Mouse (Mus musculus) neural tube, embryonic 11.5 days (tissue): Measurements from ENCODE around the gene Cdc42bpa. TPM values are rescaled to one million over a fixed set of nuclear protein-coding genes. Genes with fewer than 3 reads are reported as not detected.

Experiments
- ATAC-seq: fragments of 200-750 bp; cut with Nextera tagmentation; 2 replicates; pipeline ENCODE4 v1.8.0; 2017; ENCODE audit warnings: moderate number of reproducible peaks, mild to moderate bottlenecking, moderate TSS enrichment, moderate library complexity; ENCODE audit not compliant: insufficient read depth, low FRiP score, low TSS enrichment
- DNase-seq: peaks from one replicate; pipeline ENCODE4 v3.0.0-alpha.2; 2015; ENCODE audit warnings: low spot score
- H3K27ac ChIP-seq: fragments of 300-500 bp; sonication (generic); 2 replicates; pipeline ENCODE4 v1.5.1; 2014; ENCODE audit warnings: low read depth, mild to moderate bottlenecking, low read length
- H3K27me3 ChIP-seq: fragments of 300-500 bp; sonication (generic); 2 replicates; pipeline ENCODE4 v1.6.1; 2014; ENCODE audit warnings: mild to moderate bottlenecking, low read length, mixed read lengths; ENCODE audit not compliant: control insufficient read depth, insufficient read depth
- H3K36me3 ChIP-seq: fragments of 300-500 bp; sonication (generic); 2 replicates; pipeline ENCODE4 v1.6.1; 2014; ENCODE audit warnings: mild to moderate bottlenecking, low read length, moderate library complexity, mixed read lengths; ENCODE audit not compliant: control insufficient read depth, insufficient read depth
- H3K4me1 ChIP-seq: fragments of 300-500 bp; sonication (generic); 2 replicates; pipeline ENCODE4 v1.6.1; 2014; ENCODE audit warnings: low read length, mixed read lengths; ENCODE audit not compliant: control insufficient read depth, insufficient read depth
- H3K4me2 ChIP-seq: fragments of 300-500 bp; sonication (generic); 2 replicates; pipeline ENCODE4 v1.6.1; 2014; ENCODE audit warnings: low read depth, mild to moderate bottlenecking, moderate library complexity
- H3K4me3 ChIP-seq: fragments of 300-500 bp; sonication (generic); 2 replicates; pipeline ENCODE4 v1.5.1; 2014; ENCODE audit warnings: low read depth, low read length
- H3K9ac ChIP-seq: fragments of 300-500 bp; sonication (generic); 2 replicates; pipeline ENCODE4 v1.6.1; 2014; ENCODE audit warnings: mild to moderate bottlenecking, low read length
- H3K9me3 ChIP-seq: fragments of 300-500 bp; sonication (generic); 2 replicates; pipeline ENCODE4 v1.6.1; 2016; ENCODE audit warnings: low read length; ENCODE audit not compliant: control insufficient read depth
- WGBS: fragments of 180-500 bp; shearing (Covaris S2); extraction: QIAGEN DNeasy Blood & Tissue Kit; methylation state at CpG from one replicate; pipeline ENCODE4 v1.1.7; 2014; 5-methylcytosine and 5-hydroxymethylcytosine counted together
- polyA plus RNA-seq: library from polyadenylated mRNA; unstranded; fragments of >200 nt; fragmentation: Nextera tagmentation; extraction: Ambion mirVana; gene quantifications from 2 replicates; pipeline ENCODE4 v1.2.1, GENCODE M21; 2014

The Cdc42bpa gene
- polyA plus RNA-seq, 1 experiment from 2014 or later = 15.5 TPM

DNA sequence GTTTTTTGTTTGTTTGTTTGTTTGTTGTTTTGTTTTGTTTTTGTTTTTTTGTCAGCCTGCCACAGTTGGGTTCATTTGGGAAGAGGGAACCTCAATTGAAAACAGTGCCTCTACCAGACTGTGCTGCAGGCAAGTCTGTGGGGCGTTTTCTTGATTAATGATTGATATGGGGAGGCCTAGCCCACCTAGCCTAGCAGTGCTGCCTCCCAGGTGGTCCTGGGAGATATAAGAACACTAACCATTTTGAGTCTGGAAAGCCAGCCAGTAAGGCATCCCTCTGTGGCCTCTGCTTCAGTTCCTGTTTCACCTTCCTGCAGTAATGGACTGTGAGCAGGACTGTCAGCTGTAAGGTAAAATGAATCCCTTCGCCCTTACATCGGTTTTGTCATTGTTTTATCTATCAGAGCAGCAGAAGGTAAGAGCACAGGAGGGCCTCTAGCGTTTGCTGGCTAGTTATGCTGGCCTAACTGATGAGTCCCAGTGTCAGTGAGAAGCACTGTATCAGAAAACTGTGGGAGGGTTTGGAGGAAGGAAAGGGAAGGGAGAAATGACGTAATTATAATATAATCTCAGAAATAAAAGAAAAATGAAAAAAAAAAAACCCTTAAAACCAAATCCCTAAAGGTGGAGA lies 15.5 kb downstream of the Cdc42bpa start:
- no peak for ATAC-seq
- Histone ChIP-seq H3K9ac (no peak overlapping the region), H3K4me3 (no peak overlapping the region), H3K27ac (no peak overlapping the region), H3K9me3 (no peaks in the 10 kb centered on the region), H3K4me2 (no peak overlapping the region), H3K36me3 (no peaks in the 10 kb centered on the region), H3K27me3 (no peaks in the 10 kb centered on the region), H3K4me1 (no peaks in the 10 kb centered on the region)
- 80% methylated on average over 5 of the region's 5 CpGs for WGBS
- no peak for DNase-seq

DNA sequence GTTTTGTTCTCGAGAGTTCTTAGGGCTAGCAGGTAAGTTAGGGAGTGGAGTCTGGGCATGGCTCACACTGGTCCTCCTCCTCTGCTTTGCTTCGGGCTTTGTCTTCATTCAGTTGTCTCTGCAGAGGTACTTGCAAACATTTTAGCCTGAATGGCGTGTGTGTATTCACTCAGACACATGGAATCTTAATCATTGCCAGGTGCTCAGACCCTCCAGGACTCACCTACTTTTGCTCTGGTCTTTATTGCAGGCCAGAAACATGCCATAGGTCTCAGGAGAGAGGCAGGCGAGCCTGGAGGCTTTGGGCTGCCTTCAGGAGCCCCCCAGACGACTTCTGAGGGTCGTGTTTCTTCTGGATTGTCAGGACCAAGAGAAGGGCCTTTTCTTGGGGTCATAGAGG lies 17.2 kb downstream of the Cdc42bpa start:
- 64% methylated on average over 6 of the region's 6 CpGs for WGBS
- no peaks in the 10 kb centered on the region for H3K9me3 ChIP-seq
- no peak overlapping the region for H3K27ac ChIP-seq
- H3K9ac ChIP-seq = no peak overlapping the region
- no peak for DNase-seq
- no peak overlapping the region for H3K4me3 ChIP-seq
- H3K36me3 ChIP-seq = no peaks in the 10 kb centered on the region
- H3K27me3 ChIP-seq = no peaks in the 10 kb centered on the region
- H3K4me2 ChIP-seq = no peak overlapping the region
- no peaks in the 10 kb centered on the region for H3K4me1 ChIP-seq
- no peak for ATAC-seq

DNA sequence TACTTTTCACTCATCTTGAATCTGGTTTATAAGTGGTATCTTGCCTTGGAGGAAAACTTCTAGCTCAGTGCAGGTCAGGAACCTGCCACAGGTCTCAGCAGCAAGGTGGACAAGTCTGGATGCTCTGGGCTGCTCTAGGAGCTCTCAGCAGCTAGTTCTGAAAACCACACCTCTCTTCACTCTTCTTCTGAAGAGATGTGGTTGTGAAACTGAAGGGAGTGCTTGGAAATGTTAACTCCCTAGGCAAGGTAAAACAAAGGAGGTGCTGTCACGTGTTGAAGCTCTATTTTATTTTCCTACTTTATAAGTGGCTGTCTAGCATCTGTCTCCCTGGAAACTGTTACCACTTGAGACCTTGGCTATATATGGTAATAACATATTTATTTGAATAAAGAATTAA lies 18.5 kb downstream of the Cdc42bpa start:
- Histone ChIP-seq H3K36me3 (no peaks in the 10 kb centered on the region), H3K9ac (no peak overlapping the region), H3K9me3 (no peaks in the 10 kb centered on the region), H3K4me2 (no peak overlapping the region), H3K27me3 (no peaks in the 10 kb centered on the region), H3K27ac (no peak overlapping the region), H3K4me3 (no peak overlapping the region), H3K4me1 (no peaks in the 10 kb centered on the region)
- DNase-seq (no peak), ATAC-seq (no peak)
- 69% methylated on average over 1 of the region's 1 CpGs for WGBS

DNA sequence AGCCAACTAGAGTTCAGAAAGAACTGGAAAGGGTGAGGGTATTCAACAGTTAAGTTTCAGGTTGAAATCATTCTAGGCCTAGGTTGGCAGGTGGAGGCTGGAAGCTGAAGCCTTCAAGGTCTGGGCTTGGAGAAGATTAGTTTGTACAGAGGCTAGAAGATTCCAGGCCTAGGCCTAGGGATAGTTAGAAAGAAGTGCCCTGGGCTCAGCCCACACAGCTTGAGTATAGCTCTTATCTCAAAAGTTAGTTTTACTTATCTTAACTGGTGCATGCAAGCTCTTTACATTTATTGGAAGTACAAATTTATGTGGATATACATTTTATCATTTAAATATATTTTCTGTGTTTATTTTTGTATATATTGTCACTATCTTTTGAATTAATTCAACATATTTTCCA lies 21.4 kb downstream of the Cdc42bpa start:
- Histone ChIP-seq H3K9me3 (no peaks in the 10 kb centered on the region), H3K4me1 (no peaks in the 10 kb centered on the region), H3K9ac (no peak overlapping the region), H3K4me3 (no peak overlapping the region), H3K27me3 (no peaks in the 10 kb centered on the region), H3K4me2 (no peak overlapping the region), H3K27ac (no peak overlapping the region), H3K36me3 (no peaks in the 10 kb centered on the region)
- no peak for DNase-seq
- ATAC-seq = no peak

DNA sequence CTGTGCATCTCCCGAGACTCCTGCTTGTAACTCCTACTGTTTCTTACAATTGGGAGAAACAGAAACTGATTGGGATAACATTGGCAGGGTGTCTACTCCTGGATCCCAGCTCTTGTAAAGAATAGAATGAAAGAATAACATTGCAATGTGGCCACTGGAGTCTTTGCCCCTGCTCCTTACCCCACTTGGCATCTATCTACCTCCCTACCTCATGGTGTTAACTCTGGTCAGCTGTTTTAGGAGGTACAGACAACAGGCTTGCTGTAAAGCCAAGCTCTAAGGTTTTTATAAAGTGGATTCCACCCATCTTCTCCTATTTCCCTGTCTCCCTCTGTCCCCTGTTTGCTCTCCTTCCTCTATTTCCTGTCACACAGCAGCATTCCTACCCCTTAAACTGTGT lies 21.9 kb downstream of the Cdc42bpa start:
- Histone ChIP-seq H3K9ac (no peak overlapping the region), H3K4me2 (no peak overlapping the region), H3K27ac (no peak overlapping the region), H3K9me3 (no peaks in the 10 kb centered on the region), H3K27me3 (no peaks in the 10 kb centered on the region), H3K36me3 (no peaks in the 10 kb centered on the region), H3K4me1 (no peaks in the 10 kb centered on the region), H3K4me3 (no peak overlapping the region)
- DNase-seq (no peak), ATAC-seq (no peak)
- WGBS = 88% methylated on average over 1 of the region's 1 CpGs

DNA sequence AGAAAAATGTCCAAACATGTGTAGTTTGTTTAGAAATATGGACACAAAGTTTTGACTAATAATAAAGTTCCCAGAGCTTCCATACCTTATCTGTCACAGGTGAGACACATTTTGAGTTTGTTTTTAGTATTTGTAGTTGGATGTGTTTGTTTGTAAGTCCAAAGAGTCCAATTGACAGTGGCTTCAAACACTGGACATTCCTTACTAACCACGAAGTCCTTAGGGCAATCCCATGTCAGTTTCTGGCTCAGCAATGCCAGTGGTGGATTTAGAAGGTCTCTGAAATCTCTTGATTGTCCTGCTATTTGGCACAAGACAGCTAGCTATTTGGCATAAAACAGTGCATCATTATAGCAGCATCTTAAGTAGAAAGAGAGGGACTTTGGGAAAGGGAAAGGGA lies 22.7 kb downstream of the Cdc42bpa start:
- no peaks in the 10 kb centered on the region for H3K9me3 ChIP-seq
- no peak for DNase-seq
- no peaks in the 10 kb centered on the region for H3K27me3 ChIP-seq
- ATAC-seq = no peak
- H3K27ac ChIP-seq = no peak overlapping the region
- WGBS = 97% methylated on average over 1 of the region's 1 CpGs
- no peaks in the 10 kb centered on the region for H3K4me1 ChIP-seq
- H3K4me2 ChIP-seq = no peak overlapping the region
- no peak overlapping the region for H3K4me3 ChIP-seq
- H3K9ac ChIP-seq = no peak overlapping the region
- no peaks in the 10 kb centered on the region for H3K36me3 ChIP-seq

DNA sequence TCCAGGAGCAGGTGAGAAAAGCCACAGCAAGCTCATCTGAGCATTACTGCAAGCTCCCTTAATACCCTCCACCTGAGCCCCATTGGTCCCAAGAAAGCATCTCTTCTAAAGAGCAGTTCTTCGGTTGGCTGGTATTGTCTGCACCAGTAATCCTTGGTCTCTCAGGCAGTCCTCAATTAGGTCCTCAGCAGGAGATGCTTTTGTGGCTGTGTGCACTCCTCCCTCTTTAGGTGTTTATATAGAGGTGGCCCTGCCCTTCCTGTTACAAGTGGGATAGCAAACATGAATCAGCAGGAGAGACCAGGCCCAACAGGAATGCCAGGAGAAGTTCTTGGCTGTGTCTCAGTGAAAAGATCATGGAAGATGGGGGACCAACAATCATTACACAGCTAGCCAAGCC lies 23.9 kb downstream of the Cdc42bpa start:
- H3K9ac ChIP-seq = no peak overlapping the region
- H3K4me2 ChIP-seq = no peak overlapping the region
- ATAC-seq = no peak
- H3K4me1 ChIP-seq = no peaks in the 10 kb centered on the region
- 61% methylated on average over 1 of the region's 1 CpGs for WGBS
- no peak overlapping the region for H3K4me3 ChIP-seq
- H3K9me3 ChIP-seq = no peaks in the 10 kb centered on the region
- DNase-seq = no peak
- H3K27ac ChIP-seq = no peak overlapping the region
- H3K36me3 ChIP-seq = no peaks in the 10 kb centered on the region
- H3K27me3 ChIP-seq = no peaks in the 10 kb centered on the region

DNA sequence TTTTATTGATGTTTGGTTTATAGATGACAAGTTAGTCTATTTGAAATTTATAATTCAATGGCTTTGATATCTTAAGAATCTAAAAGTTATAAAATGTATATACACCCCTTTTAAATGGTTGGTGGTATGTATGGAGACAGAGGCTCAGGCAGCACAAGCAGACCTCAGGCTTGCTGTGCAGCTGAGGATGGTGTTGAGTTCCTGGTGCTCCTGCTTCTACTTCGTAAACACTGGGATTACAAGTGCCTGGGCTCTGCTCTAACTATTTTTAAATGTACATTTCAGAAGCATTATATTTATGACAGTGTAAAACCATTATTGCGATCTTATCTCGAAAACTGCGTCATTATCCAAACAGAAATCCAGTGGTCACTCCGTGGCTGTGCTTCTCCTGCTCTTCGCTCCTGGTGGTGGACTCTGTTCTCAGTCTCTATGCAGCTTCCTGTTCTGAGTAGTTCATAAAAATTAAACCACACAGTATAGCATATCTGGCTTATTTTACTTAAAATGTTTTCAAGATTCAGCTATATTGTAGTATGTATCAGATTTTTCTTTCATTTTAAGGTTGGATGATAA lies 31.5 kb downstream of the Cdc42bpa start:
- Histone ChIP-seq H3K27ac (no peak overlapping the region), H3K4me1 (no peaks in the 10 kb centered on the region), H3K36me3 (no peaks in the 10 kb centered on the region), H3K4me2 (no peak overlapping the region), H3K27me3 (no peaks in the 10 kb centered on the region), H3K9me3 (no peaks in the 10 kb centered on the region), H3K9ac (no peak overlapping the region), H3K4me3 (no peak overlapping the region)
- 93% methylated on average over 6 of the region's 6 CpGs for WGBS
- DNase-seq (no peak), ATAC-seq (no peak)

DNA sequence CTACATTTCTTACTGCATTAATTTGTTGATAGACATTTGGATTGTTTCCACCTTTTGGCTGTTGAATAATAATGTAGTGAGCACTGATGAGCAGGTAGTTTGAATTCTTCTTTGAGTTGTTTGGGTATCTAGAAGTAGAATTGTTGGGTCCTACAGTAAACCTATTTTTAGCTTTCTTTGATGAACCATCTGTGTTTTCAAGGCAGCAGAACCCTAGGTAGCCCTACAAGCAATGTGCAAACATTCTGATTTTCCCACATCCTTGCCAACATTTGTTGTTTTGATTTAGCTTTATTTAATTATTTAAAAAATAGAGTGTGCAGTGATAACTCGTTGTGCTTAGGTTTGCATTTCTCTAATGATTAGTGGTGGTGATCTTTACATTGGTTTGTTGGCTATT lies 32.0 kb downstream of the Cdc42bpa start:
- Histone ChIP-seq H3K4me2 (no peak overlapping the region), H3K36me3 (no peaks in the 10 kb centered on the region), H3K27ac (no peak overlapping the region), H3K27me3 (no peaks in the 10 kb centered on the region), H3K4me3 (no peak overlapping the region), H3K9ac (no peak overlapping the region), H3K4me1 (no peaks in the 10 kb centered on the region), H3K9me3 (no peaks in the 10 kb centered on the region)
- WGBS = 85% methylated on average over 1 of the region's 1 CpGs
- ATAC-seq = no peak
- DNase-seq = no peak
